Mouse (Mus musculus): ENCODE measurements around the gene Hoxd9.

Hoxd9 gene

DNA sequence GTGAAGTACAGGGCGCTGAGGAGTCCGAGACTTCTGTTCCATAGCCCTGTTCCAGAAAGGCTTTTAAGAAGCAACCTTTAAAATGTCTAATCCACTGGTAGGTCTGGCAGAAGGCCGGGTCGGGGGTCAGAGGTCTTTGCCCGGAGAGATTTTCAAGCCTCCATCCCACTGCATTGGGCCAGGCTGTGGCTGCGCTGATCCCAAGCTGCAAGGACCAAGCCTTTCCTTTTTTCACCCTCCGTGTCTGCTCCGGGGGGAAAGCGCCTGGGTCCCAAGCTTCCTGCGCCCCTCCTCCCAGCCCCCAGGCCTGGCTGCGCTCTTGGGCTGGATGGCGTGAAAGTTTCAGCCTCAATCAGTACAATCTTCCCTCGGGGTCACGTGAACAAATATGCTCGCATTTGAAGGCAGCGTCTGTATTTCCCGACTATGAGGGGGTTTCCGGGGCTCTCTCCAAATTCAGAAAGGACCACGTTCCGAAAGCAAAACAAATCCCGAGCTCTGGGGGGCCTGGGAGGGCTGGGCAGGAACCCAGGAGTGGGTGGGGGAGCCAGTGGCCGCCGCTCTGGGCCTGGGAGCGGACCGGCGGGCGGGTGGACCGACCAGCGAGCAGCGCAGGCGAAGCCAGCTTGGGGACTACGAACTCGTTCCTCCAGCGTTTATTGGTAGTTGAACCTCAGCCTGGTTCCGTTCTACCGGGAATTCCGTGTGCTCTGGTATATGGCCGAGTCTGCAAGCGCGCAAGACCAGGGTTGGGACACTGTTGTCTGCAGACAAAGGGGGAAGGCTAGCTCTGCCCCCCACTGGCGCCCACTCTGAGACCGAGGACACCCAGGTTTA lies 38.5 kb downstream of the Hoxd9 start:
- no peak for DNase-seq

DNA sequence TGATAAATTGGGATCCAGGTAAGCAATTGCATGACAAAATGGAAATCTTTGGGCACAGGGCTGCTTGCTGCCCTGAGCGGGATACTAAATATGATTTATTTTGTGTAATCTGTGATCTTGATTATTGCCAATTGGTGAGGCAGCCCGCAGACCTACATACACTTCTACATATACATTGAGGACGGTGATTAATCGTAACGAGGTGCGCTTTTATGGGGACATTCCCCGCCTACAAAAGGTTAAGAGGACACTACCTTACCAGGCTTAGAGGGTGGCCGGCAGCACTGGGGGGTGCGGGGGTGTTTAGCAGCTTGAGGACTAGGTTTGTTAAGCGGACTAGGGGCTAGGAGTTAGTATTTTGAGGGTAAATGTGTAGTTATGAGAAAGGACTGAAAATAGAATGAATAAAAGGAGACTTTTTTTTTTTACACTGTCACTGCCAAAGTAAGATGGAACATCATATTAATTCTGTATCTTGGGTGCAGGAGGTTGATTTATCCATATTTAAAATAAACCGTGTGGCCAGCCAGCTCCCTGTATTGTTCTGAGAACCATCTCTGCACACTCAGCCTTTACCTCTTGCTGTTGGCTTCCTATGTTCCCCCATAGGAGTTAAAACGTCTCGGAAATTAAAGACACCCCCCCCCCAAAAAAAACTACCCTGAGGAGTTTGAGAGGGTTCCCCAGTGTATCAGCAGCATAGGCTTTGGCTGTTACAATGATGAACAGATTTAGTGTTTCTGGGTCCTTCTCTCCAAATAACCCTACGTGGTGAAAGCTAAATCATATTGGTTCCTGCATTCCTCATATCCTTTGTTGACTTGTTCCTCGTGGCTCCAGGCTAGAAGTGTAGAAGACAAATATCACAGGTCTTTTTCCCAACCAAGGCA lies 39.4 kb downstream of the Hoxd9 start:
- DNase-seq = no peak

DNA sequence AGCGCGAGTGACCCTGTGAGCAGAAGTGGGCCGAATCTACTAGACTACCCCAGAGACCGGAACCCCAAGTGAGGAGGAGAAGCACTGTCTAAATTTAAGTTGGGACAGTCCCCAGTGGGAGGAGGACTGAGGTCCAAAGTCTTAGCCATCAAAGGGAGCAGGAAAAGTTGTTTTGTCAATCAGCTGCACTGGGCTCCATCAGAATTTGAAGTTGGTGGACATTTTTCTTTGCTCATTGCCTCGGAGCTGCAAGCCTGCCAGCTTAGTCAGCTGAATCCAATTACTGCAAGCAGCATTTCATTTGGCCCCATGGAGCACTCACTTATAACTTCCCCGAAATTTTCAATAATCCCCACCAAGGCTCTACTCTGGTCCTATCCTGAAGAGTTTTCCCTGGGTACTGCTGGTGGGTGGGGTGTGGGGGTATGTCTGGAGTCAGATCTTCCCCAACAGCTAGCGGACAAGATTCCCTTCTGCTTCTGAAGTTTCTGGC lies 40.1 kb downstream of the Hoxd9 start:
- no peak for DNase-seq

DNA sequence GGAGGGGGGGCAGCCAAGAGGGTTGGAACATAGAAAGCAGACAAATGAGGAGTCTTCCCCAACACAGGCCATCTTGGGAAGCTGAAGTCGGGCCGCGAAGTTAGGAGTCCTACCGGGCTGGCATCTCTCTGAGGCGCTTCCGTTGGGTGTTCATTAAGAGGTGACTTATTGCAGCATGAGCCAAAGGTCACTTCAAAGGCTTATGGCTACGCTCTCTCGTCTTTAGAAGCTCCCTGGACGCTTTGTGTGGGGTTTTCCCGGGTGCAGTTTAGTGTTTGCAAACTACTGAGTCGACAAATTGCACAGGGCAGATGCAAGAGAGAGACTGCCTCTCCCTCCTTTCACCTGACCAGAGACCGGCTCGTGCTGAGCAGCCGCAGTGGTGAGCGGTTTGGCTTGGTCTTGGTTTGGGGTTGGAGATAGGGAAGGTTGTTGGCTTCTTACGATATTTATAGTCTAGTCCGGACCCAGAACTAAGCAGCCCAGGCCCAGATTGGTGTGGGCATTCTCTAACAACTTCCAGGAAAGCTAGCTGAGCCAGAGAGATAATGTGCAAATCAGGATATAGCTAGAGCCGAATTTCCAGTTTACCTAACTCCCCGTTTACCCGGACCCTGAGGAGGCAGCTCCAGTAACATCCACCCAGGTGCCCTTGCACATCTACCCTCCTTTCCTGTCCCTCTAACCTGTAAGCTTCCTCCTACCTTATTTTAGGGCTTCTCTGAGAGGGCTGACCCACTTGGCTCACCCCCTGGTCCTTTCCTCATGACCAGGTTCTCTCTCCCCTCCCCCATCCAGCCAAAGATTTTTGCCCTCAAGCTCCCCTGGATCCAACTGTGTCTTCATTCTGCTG lies 41.3 kb downstream of the Hoxd9 start:
- no peak for DNase-seq

DNA sequence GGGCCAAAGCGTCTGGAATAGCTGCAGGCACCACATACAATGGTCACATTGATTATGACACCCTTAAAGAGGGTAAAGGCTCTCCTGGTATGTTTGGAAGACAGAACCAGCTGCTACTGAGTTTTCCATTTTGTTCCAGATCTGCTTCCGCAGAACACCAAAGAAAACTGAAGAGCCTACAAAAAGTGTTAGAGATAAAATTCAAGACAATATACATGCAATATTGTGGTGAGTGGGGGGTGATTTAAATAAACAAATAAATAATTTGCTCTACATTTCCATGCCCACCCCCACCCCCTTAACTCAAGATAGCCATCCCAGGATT lies 41.9 kb downstream of the Hoxd9 start:
- DNase-seq = no peak

DNA sequence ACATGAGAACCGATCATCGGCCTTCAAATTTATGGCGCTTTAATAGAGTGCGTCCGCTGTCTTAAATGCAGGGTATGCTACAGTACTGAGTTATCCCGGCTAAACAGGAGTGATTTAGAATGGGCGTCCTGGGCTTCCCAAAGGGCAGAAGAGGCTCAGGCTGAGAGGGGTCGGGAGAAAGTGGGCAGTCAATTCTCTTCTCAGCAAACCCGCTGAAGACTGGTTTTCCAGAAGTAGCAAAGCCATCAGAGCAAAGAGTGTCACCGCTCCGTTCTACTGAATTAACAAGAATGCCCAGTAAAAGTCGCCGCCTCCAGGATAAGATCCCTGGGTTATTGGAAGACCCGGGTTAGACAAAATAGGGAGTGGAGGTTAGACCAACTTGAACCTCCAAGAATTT lies 42.3 kb downstream of the Hoxd9 start:
- no peak for DNase-seq

DNA sequence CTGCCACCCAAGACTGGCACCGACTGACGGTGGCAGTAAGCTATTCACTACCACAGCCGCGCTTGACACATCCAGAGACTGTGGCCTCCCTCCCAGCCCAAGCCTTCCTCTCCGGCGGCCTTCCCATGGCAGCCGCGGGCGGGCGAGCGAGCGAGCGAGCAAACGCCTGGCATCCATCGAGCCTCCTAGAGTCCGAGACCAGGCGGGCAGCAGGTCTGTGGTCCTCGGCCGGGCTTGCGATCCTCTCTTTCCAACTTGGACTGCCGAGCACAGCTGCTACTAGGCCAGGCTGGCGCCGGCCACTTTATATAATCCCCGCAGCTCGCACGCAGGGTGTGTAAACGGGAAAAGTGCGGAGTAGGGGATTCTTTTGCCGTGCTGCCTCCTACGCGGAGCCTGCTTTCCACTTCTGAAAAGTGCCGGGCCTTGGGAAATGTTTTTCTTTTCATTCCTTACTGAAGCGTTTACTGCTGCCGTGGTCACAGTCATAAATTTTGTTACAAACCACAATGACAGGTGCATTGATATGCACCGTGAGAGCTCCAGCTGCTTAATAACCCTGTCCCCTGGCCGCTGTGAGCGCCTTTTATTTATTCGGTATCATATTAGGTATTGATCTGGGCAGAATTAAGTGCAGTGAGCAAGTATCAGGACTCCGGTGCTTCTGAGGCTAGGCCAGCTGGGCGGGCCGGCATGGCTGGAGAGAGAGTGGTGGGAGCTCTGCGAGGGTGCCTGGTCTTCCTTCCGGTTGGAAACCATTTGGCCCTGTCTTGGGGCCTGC lies 43.0 kb downstream of the Hoxd9 start:
- no peak for DNase-seq

DNA sequence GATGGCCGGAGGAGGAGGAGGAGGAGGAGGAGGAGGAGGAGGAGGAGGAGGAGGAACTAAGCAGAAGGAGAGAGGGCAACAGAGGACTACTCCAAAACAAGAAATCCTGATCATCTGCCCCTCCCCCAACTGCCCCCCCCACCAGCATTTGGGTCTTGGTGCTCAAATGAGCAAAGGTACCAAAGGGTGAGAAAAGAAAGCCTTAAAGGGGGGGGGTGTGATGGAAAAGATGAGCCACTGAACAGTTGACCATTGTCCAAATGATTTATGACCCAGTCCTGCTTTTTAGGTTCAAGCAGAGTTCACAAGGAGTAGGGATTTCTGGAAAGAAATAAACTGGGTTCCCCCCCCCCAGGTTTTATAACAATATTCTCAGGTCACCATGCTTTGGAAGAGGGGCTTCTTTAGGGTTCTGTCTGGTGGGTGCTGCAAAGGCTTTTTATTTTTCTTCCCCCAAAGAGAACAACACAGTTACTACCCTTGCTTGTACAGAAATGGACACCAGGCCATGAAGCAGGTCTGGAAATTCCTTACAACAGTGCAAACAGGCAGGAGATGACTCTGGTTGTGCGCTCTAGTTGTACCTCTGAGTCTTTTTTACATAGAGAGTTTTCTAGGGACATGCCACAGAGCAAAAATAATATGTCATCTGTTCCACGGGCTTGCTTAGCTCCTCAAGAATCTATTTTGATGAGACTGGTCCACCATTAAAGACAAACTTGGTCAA lies 43.9 kb downstream of the Hoxd9 start:
- no peak for DNase-seq

DNA sequence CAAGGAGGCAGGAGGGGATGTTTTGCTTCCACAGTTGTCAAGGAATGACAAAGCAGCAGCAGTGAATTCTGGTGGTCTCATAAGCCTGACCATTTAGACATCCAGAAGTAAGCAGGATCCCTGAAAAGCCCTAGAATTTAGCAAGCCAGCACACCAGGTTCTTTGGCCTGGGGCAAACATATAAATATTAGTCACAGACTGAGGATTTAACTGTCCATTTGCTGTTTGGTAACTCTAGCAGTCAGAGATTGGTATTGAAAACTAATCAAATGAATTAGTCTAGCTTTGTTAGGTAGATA lies 44.4 kb downstream of the Hoxd9 start:
- DNase-seq = no peak

DNA sequence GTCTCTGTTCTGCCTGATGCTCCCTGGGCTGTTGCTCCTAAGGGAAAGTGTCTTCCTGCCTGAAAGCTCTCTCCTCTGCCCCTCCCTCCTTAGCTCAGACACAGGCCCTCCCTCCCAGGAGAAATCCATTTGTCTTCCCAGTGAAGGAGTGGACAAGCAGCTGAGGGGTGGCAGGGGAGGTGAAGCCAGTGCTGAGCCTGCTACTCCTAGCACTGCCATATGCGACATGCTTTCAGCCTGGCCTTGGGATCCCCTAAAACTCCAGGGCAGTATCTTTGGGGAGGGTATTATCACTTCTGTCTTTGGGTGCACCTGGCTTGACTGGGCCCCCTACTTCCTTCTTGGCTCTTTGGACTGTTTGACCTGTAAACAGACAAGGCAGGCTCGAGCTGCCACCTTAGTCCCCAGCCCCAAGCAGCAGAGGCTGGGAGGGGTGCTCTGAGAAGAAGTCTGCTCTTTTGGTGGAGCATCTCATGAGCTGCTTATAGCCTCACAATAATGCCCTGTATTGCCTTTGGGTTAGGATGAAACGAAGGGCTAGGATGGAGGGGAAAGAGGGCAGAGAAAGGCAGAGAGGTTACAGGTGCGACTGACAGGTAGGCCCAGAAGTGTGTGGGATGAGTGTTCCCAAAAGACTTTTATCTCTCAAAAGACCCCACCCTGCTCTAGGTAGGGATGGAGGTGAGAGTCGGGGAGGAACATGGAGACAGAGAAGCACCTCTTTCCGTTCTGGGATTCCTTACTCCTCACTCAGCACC lies 48.2 kb downstream of the Hoxd9 start:
- DNase-seq = no peak

DNA sequence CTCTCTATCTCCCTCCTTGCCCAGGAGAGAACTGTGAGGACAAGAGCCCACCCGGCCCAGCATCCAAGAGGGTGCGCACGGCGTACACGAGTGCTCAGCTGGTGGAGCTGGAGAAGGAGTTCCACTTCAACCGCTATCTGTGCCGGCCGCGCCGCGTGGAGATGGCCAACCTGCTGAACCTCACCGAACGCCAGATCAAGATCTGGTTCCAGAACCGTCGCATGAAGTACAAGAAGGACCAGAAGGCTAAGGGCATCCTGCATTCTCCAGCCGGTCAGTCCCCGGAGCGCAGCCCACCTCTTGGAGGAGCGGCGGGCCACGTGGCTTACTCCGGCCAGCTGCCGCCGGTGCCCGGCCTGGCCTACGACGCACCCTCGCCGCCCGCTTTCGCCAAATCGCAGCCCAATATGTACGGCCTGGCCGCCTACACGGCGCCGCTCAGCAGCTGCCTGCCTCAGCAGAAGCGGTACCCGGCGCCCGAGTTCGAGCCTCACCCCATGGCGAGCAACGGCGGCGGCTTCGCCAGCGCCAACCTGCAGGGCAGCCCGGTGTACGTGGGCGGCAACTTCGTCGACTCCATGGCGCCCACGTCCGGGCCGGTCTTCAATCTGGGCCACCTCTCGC lies 48.9 kb downstream of the Hoxd9 start:
- DNase-seq = no peak

DNA sequence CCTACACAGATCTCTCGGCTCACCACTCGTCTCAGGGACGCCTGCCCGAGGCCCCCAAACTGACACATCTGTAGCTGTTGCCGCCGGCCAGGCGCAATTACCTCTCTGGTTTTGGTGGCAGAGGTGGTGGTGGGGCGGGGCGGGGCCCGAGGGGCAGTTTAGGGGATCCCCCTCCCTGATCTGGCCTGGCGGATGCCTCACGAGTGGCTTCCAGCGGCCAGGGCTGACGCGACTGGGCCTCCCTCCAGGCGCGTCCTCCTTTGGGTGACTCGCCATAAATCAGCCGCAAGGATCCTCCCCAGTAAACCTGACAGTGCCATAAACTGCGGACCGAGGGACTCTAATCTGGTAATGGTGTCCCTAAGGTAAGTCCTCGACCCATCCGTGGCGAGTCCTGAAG lies 49.5 kb downstream of the Hoxd9 start:
- no peak for DNase-seq

DNA sequence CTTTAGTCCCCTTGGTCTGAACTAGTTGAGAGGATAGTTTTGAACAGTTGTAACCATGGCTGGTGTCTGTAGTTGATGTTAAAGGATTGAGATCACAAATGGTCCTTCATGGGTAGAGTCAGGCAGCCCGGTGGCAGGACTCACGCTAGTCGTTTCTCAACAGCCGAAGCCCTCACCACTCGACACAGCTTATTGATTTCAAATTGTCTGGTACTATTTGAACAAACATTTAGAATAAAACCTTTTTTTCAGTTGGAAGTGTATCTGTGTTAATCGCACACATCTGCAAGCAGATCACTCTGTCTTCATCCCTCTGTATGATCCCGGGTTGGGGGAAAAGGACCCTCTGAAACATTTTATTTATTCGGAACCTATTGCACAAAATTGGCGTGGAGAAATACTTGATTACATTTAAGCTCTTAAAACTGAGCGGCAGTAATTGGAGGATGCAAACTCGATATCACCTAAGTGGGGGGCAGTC lies 50.2 kb downstream of the Hoxd9 start:
- DNase-seq = no peak

DNA sequence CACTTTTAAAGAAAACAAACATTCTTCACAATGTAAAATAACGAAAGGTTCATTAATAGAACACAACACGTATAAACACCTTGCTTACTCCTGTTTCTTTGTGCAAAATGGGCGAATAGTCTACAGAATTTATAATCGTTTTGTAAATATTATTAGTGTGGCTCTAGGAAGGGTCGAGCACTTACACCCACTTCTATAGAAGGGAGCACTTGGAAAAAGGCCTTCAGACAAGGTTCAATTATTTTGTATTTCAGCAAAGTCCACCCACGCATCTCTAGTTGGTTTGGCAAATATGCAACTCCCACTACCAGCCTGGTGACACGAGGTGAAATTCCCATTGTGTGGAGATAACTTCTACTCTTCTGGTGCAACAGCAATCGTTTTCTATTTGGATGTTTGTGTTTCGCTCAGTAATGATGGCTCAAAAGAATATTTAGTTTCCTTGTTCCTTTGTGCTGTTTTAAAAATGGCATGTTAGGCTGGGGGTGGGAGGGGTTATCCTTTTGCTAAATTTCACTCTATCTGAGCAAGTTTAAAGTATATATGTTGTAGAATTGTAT lies 51.0 kb downstream of the Hoxd9 start:
- DNase-seq = no peak

DNA sequence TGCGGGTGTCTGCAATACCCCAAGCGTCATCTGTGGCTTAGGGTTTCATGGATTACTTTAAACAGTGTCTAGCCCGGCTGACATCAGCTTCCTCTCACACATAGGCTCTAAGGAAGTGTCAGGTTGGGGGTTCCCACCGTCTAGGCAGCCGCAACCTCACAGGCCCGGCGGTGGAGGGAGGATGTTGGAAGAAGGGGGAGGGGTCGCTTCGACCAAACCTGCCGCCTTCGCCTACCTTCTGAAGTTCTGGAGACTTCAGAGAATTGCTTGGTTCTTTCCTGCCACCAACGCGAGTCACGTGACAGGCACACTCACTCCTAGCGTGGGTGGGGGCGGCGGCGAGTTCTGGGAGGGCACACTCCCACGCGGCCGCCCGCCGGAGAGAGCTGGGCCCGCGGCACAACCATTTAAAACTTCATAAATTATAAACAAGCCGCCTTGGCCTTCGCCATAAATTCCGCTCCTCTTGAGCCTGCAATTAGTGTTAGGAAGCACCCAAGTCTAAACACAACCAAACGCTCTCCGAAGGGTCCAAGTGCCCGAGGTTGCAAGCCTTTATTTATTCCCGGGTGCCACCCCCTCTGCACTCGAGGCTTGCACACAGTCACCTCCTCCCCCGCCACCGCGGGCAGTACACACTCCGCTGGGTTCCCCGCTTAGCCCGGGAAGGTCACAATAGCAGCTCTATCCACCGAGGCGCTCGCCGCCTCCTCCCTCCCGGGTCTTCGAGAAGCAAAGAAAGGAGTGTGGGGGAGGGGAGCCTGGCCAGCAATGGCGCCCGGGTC lies 52.0 kb downstream of the Hoxd9 start:
- peak in 1 of 2 experiments; percentile 7 for DNase-seq
